Mouse (Mus musculus) bone marrow, adult 2 months (tissue): Measurements from ENCODE around the gene Gmppa.

Source experiments
- CTCF ChIP-seq: fragments of 200-500 bp; IDR thresholded peaks from 2 replicates; pipeline ENCODE4 v1.5.1; 2011; ENCODE audit warnings: low read length, control low read depth; ENCODE audit not compliant: control insufficient read depth, insufficient read depth
- POLR2A ChIP-seq: fragments of 200-500 bp; IDR thresholded peaks from 2 replicates; pipeline ENCODE4 v1.6.1; 2011; ENCODE audit warnings: low read depth, mild to moderate bottlenecking, control low read depth, low read length, borderline replicate concordance; ENCODE audit not compliant: control insufficient read depth

DNA sequence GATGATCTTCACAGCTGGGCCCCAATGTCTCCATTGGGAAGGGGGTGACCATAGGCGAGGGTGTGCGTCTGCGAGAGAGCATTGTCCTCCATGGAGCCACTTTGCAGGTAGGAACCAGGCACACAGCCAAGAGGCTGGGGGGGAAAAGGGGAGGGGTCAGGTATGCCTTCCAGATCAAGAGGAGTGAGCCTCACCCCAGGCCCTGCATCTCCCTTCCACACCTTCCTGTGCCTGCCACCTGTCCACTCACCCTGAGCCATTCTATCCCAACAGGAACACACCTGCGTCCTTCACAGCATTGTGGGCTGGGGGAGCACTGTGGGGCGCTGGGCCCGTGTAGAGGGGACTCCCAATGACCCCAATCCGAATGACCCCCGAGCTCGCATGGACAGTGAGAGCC lies 6.4 kb downstream of the Gmppa start:
- TF ChIP-seq CTCF (no peak), POLR2A (no peak)
